Mouse (Mus musculus) layer of hippocampus, postnatal 10 days (tissue): ENCODE measurements around the gene Ubl7. TPM values are rescaled to one million over a fixed set of nuclear protein-coding genes. Genes with fewer than 3 reads are reported as not detected.
A peak's percentile ranks its signal among the peaks of the same experiment; 100 is the strongest.

Experiments
- DNase-seq, 2 experiments: peaks; one replicate each; pipeline ENCODE4 v3.0.0; 2021; ENCODE audit warnings: low spot score in 2 of 2
- total RNA-seq, 2 experiments: library from RNA; stranded (reverse); gene quantifications; 2 replicates each; pipeline ENCODE4 v1.2.3; 2021

Ubl7 gene
- total RNA-seq, 2 experiments from 2014 or later = 95.3 to 98.4 TPM

DNA sequence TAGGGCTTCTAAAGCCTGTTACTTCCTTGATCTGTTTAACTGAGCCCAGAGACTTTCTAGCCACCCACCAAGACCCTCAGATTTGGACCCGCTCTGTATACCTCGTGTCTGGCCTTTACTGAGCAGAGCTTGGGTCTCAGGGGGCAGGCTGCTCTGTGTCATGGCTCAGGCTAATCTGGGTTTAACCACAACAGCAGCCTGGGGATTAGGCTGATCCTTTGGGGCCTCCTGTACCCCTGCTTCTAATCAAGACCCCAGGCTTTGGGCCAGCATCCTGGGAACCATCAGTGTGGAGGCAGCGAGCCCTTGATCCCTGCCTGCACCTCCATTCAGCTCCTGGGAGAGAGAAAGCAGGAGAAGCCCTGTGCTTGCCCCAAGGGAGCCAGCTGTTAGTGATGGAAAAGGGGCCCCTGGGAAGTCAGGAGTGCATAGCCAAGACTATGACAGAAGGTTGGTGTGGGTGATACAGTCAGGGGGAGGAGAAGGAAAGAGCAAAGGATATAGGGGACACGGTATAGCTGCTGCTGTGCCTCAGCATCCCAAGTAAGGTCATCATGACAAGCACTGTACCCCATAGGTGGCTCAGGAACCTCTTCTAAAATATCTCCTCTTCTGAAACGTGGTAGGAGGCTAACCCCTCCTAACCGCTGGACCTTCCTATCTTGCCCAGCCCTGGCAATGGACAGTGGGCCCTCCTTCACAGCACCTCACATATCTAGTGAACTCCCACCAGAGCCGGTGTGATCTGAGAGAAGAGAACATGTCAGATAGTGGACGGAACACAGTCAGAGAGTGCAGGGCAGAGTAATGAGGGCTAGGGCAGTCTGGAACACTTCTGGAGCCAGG lies 35.2 kb downstream of the Ubl7 start:
- DNase-seq = no peak

DNA sequence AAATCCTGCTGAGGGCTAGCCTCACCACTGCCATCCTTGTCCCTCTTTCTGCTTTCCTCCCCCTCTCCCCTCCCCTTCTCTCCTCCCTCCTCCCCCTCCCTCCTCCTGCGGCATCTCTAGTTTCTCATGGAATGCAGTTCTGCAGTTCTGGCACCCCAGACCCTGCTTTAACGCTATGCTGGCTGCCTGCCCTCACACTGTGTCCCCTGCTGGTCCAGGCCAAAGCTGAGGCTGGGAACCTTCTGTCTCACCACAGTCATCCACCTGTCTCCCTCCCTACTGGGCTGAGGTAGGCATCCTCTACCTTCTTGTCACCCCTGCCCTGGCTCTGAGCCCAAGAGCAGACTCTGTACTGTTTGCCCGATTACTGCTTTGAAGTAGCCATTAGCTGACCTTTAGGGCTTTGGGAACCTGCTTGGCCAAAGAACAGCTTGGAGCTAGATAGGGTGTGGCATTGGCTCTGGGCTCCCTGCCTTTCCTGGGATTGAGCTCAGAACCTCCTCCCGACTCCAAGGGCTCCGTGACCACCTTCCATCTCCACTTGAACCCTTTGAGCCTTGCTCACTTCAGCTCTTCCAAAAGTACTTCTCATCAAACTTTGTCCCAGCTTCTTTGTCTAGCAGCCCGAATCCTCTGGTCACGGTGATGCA lies 36.7 kb downstream of the Ubl7 start:
- no peak for DNase-seq

DNA sequence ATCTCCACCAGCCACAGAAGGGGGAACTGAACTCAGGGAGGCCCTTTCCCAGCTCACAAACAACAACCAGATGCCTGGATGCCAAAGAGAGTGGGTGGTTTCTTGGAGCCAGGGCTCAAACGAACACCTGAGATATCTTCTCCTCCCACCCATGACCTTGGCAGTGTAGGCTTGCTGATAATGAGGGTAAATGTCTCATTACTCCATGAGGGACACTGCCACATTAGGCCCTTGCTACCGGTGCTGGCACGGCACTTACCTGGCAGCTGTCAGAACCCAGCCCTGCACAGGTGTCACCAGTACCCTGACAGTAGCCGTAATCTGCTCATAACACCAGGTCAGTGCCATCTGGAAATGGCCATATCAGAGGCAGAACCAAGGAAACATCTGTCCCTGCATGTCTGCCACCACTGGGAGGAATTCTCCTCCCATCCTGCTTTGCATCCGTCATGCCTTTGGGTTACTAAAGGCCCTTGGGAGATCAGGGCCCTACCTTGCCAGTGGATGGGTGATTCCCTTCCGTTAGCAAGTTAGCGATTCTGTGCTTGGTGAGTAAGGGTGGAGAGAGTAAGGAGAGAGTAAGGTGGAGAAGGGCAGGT lies 37.7 kb downstream of the Ubl7 start:
- no peak for DNase-seq

DNA sequence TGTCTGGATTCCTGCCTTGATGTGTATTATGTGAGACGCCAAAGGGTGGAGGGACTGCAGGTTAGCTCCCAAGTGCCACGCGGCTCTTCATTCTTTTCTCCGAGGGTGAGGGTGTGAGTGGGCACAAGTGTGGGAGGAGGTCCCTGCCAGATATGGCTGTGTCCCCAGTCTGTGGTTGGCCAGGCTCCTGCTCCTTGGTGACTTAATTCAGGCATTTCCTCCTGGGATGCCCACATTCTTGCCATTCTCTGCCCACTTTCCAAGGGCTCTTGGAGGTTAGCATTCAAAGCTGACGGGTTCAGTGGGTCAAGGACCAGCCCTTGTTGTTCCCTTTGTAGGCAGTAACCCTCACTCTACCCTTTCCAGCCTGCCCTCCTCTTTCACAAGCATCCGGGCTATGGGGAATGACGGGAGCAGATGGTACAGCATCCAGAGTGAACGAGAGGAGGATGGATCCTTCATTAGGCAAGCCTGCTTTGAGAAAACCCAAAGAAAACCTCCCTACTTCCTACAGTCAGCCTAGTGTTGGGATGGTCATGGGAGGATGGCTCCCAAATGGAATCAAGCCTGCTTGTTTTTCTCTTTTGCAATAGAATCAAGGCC lies 38.4 kb downstream of the Ubl7 start:
- no peak for DNase-seq

DNA sequence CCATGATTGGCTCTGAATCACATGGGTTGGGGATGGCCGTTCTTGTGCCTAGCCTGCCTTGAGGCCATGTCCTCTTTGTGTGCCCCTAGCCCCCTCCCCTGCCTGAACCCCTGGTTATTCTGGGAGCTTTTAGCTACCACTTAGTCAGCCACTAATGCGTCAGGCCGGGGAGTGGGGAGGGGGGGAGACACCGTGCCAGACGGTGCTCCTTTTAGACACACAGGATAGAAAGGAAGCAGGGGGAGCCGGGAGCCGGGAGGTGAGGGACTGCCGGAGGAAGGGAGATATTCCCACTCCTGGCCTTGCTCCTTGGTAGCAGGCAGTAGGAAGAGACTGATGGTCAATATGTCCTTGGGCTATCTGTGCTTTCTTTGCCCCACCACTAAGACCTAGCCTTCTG lies 39.1 kb downstream of the Ubl7 start:
- no peak for DNase-seq

DNA sequence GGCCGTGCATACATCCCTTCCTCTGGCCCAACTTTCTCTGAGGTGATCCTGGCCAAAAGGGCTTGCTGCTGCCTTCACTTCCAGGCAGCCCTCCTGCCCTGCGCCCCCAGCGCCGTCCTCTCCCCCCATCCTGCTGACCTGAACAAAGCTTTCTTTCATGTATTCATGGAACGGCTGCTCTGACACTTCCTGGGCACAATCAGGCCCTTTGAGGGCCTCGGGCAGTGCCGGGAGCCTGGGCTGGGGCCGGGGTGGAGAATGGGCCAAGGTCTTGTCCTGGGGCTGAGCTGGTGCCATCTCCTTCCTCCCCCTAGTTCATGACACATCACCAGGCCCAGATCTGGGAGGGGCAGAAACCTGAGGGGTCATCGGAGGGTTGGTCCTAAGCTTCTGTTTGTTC lies 39.7 kb downstream of the Ubl7 start:
- peak in 1 of 2 experiments; percentile 55 for DNase-seq

DNA sequence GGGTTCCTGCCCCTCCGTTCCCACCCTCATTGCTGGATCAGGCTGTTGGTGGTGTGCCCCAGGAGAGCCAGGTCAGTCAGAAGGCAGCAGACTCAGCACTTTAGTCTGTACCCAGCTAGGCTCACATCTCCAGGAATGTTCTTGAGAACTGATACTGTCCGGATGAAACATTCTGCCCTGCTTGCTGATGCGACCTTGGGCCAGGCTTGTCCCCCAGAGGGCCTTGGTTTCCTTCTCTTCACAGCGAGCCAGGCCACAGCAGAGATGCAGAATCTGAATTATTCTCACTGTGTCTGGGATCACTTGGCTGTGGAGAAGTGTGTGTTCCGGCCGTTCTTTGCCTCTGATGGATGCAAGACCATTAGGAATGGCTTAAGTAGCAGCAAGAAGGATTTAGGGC lies 41.2 kb downstream of the Ubl7 start:
- DNase-seq = no peak

DNA sequence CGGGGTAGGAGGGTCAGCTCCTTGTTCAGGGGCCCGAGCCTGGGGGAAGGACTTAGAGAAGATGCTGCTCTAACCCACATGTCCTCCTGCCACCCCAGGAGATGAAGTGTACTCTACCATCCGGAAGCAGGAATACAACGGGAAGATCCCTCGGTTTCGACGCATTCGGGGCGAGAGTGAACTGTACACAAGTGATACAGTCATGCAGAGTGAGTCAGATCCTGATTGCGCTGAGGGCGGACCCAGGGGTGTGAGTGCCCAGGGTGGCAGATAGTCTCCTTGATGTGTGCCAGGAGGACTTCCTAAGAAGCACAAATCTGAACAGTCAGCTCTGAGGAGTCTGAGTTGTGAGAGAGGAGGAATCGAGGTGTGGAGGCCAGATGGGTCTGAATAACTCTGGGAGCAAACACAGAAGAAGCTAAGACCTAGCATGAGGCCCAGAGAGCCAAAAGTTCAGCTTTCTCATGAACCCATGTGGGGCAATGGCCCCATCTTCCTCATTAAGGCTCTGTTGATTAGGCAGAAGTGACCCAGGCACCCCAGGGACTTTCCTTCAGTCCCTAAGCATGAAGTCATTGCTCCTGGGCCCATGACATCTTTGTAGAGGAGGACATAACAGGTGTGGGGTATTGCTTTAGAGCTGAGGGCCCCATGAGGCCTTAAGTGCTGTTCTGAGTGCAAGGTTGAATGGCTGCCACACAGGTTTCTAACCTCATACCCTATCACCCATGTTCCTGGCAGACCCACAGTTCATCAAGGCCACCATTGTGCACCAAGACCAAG lies 44.4 kb downstream of the Ubl7 start:
- DNase-seq = no peak

DNA sequence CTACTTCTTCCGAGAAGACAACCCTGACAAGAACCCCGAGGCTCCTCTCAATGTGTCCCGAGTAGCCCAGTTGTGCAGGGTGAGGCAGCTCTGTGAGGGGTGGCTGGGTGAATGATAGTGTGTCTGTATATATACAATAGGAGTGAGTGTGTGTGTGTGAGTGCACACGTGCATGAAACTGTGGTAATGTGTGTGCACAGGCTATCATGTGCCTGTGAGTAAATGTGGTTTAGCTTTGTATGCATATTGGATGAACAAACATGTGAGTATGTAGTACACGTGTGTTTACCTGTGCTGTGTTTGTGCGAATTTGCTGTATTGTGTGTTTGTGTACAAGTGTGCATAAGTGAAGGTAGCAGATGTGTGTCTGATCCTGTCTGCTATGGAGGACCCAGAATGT lies 45.0 kb downstream of the Ubl7 start:
- DNase-seq = no peak

DNA sequence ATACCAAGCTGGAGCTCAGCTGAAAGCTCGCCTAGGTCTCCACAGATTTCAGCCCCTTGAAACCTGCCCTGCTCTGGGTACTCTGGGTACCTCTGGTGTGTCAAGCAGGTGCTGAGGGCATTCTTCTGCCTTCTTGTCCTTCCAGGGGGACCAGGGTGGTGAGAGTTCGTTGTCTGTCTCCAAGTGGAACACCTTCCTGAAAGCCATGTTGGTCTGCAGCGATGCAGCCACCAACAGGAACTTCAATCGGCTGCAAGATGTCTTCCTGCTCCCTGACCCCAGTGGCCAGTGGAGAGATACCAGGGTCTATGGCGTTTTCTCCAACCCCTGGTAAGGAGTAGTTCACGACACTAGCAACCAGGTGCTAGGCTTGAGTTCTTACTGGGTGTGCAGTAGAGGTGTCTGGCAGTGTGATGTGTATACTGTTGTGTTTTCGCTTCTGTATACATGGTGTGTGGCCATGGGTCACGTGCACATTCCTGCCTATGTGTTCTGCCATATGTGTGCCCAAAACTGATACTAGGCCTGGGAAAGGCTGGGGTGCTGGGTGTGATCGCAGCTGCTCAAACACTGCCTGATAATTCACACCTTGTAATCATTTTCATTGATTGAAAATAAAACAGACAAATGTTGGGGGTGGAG lies 45.5 kb downstream of the Ubl7 start:
- DNase-seq = no peak

DNA sequence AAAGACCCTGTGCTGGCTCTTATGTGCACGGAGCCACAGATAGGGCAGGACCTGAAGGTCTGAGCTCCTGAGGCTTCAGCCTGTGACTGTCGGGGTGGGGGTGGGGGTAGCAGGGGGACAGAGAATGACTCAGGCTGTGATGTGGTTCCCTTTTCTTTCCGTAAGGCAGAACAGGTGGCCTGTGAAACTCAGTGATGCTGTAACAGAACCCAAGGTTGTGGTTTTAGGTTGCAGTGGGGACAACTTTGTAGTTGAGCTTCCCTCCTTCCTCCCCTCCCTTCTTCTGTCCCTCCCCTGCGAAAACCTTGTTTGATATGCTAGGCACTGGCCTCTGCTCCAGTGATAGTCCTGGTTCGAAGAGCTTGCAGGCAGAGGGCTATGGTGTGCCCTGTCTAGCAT lies 46.1 kb downstream of the Ubl7 start:
- no peak for DNase-seq

DNA sequence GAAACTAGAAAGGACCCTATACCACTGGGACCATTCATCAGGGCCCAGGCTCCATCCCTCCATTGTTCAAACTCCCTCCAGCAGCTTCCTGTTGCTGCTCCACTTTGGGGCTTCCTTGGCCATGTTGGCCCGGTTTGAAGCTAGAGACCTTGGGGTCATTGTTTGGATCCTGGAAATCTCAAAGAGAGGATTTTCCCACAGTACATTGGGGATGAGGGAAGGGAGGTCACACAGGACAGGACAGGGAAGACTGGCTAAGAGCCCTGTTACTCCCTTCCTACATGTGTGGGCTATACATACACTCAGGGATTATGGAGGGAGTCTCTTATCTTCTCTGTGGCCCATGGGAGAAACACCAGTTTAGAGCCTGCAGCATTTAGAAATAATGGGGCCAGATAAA lies 47.8 kb downstream of the Ubl7 start:
- DNase-seq = no peak

DNA sequence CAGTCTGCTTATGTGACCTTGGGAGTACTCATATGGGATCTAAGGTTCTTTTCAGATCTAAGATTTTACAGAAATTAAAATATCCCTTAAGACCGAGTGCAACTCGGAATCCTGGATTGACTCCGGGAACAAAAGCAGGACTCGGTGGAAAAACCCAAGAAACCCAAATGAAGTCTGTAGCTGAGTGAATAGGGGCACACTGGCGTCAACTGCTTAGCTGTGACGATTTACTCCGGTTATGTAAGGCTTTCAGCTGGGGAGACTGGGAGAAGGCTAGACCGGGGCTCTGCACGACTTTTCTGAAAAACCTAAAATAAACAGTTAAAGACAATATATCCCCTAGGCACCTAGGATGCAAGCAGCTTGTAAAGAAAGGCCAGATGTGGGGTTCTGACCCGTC lies 48.6 kb downstream of the Ubl7 start:
- no peak for DNase-seq

DNA sequence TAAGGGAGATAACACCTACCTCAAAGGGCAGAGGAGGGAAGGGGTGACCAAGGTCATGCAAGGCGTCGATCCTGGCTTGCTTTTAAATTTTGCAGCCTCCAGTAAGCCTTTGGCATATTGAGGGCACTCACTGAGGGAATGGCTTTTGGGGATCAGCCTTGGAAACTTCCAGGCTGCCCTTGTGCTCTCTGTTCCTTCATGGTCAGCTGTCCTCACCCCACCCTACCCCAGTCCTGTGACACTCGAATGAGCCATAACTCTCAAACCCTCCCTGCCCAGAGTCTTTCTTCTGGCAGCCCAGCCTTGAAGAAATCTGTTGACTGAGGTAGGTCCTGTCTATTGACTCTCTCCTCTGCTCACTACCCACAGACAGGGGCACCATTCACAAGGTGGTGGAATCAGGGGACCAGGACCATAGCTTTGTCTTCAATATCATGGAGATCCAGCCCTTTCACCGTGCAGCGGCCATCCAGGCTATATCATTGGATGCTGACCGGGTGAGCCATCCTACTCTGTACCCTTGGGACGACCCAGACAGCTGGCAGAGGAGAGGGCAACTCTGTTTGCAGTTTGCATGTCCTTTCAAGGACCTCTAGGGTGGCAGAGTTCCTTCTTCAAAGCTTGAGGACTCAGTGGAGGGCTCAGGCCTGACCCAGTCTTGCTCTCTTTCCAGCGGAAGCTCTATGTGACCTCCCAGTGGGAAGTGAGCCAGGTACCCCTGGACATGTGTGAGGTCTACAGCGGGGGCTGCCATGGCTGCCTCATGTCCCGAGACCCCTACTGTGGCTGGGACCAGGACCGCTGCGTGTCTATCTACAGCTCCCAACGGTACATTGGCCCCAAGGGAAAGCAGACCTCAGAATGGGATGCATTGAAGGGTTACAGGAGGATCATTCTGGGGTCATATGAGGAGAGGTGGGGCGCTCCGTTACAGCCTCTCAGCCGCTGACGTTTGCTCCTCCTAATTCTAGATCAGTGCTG lies 49.4 kb downstream of the Ubl7 start:
- DNase-seq = no peak

DNA sequence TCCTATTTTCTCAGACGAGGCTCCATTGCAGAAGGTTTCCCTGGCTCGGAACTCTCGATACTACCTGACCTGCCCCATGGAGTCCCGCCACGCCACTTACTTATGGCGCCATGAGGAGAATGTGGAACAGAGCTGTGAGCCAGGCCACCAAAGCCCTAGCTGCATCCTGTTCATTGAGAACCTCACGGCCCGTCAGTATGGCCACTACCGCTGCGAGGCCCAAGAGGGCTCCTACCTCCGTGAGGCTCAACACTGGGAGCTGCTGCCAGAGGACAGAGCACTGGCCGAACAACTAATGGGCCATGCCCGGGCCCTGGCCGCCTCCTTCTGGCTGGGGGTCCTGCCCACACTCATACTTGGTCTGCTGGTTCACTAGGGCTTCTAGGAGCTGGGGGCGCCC lies 50.4 kb downstream of the Ubl7 start:
- no peak for DNase-seq

DNA sequence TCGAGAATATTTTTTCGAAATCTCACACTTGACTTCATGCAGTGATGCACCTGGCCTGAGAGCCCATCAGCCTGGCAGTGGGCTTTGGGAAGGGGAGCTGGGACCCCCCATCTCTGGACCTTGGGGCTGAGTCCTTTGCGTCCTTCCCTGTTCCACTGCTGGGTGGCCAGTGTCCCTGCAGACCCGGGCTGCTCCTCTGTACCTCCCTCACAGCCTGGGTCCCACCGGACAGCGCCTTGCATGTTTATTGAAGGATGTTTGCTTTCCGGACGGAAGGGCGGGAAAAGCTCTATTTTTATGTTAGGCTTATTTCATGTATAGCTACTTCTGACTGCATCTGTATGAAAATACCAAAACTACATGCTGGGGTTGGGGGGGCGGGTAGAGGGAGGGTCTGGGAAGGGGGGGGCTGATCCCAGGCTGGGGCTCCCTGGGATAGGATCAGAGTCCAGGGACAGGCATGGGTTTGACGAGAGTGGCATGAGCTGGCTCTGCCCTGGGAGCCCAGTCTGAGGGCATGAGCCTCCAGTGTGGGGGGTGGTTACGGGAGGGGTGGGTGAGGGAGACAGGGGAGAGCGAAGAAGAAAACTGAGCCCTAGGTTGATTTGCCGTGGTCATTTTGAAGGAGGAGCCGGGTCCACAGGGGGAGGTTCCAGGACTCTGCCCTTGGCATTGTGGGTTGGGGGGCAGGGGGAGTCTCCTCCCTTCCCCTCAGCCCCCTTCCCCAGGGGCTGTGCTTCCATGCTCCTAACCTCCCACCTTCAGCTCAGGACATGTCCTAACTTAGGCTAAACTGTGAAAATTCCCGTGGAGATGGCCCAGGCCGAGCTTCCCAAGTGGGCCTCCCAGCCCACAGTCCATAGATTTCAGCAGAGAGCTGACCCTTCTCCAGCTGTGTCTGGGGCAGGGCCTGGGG lies 51.3 kb downstream of the Ubl7 start:
- no peak for DNase-seq

DNA sequence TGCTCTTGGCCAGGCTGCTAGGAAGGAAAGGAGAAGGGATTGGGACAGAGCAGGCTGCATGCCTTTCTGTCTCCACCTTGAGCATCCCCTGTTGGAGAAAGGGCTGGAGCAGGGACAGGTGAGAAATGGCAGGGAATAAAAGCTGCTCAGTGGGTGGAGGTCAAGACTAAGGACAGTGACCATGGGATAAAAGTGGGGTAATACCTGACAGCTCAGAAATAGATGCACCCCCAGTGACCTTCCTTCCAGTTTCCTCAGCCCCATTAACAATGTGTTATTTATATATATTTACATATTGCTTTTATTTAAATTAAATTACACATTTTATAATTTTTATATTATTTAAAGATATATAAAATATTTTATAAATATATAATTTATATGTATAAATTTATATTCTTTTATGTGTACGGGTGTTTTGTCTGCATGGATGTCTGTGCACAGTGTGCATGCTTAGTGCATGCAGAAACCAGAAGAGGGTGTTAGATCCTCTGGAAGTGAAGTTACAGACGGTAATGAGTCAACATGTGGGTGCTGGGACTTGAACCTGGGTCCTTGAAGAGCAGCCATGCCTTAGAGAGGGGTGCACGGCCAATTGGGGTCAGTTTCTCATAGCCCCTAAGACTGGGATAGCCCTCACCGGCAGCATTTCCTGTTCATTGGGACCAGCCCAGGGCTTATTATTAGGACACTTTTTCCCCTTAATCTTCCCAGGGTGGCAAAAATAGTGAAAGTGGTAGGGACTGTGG lies 52.6 kb downstream of the Ubl7 start:
- no peak for DNase-seq

DNA sequence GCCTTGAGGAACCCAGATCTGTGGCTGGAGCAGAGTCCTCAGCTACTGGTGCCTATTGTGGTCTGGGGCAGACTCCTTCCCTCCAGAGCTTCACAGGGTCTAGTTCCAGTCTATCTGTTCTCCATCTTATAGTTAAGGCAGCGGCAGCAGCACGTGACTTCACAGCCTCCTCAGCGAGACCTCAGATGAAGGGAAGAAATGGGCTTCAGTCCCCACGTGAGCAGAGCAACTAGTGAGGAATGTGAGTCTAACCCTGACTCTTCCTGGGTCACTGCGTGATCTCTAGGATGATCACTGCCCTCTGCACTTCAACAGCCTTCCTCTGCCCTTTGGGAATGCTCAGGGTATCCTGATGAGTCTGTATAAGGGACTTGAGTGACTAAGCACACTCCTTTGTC lies 53.2 kb downstream of the Ubl7 start:
- DNase-seq = no peak
